9 mouse cellular contexts compared by ENCODE assay signal in genomic region chr2:32495185-32495726, GRCm38 (mm10). TPM values are rescaled to one million over a fixed set of nuclear protein-coding genes. Genes with fewer than 3 reads are reported as not detected.
DNase-seq lines count a peak whose midpoint lies in the region; ATAC-seq and TF ChIP-seq lines count a peak whose summit lies in the region.
"Had no signal": no experiment of that assay in that cellular context is flagged by ENCODE, and none has a peak within 500 bp of the region (broad histone marks: within the 10 kb centered on the region; RNA-seq: fewer than 3 reads in every experiment).

No protein-coding gene starts in this region.

- H3K36me3 ChIP-seq in hindbrain, embryonic 10.5 days, result no peaks in the 10 kb centered on the region
- no peaks in the 10 kb centered on the region for H3K36me3 ChIP-seq in hindbrain, embryonic 16.5 days (ENCODE audit: control insufficient read depth, insufficient read depth, low read length)
- no peaks in the 10 kb centered on the region for H3K36me3 ChIP-seq in thymus, adult 2 months (ENCODE audit: control insufficient read depth, insufficient read depth, low read length)
- H3K36me3 ChIP-seq in midbrain, embryonic 11.5 days (ENCODE audit: control insufficient read depth, insufficient read depth, low read length), result no peaks in the 10 kb centered on the region
- H3K36me3 ChIP-seq: hindbrain, embryonic 15.5 days had no signal

- H3K27ac ChIP-seq in hindbrain, embryonic 10.5 days, result peak overlapping the region; percentile 40; the same call in 1 of the 2 replicates
- no peak overlapping the region for H3K27ac ChIP-seq in hindbrain, embryonic 16.5 days (ENCODE audit: low read depth, low read length)
- H3K27ac ChIP-seq in thymus, adult 2 months (ENCODE audit: control insufficient read depth, insufficient read depth, low read length), result peak overlapping the region; percentile 97
- no peak overlapping the region for H3K27ac ChIP-seq in midbrain, embryonic 11.5 days (ENCODE audit: low read depth, low read length)
- H3K27ac ChIP-seq: hindbrain, embryonic 15.5 days had no signal

- peaks cover 10% of the 10 kb centered on the region for H3K4me1 ChIP-seq in hindbrain, embryonic 10.5 days (replicated peaks)
- no peaks in the 10 kb centered on the region for H3K4me1 ChIP-seq in hindbrain, embryonic 16.5 days (ENCODE audit: control insufficient read depth, insufficient read depth, low read depth, low read length)
- H3K4me1 ChIP-seq in lung, adult 2 months (ENCODE audit: control insufficient read depth, insufficient read depth, low read length), result peaks cover 11% of the 10 kb centered on the region
- peaks cover 57% of the 10 kb centered on the region for H3K4me1 ChIP-seq in thymus, adult 2 months (replicated peaks; ENCODE audit: control insufficient read depth, insufficient read depth, low read length)
- no peaks in the 10 kb centered on the region for H3K4me1 ChIP-seq in midbrain, embryonic 11.5 days (ENCODE audit: control insufficient read depth, insufficient read depth, low read length)
- H3K4me1 ChIP-seq: hindbrain, embryonic 15.5 days had no signal

- no peak overlapping the region for H3K4me3 ChIP-seq in hindbrain, embryonic 10.5 days
- no peak overlapping the region for H3K4me3 ChIP-seq in hindbrain, embryonic 16.5 days (ENCODE audit: low read length)
- peak overlapping the region; percentile 1 for H3K4me3 ChIP-seq in lung, adult 2 months (replicated peaks; ENCODE audit: extremely low read depth, low read depth, low read length)
- peak overlapping the region; percentile 21 for H3K4me3 ChIP-seq in thymus, adult 2 months (ENCODE audit: control insufficient read depth, insufficient read depth, low read length)
- no peak overlapping the region for H3K4me3 ChIP-seq in midbrain, embryonic 11.5 days (ENCODE audit: low read depth, low read length)
- H3K4me3 ChIP-seq: hindbrain, embryonic 15.5 days had no signal

- peaks cover 5% of the 10 kb centered on the region for H3K9me3 ChIP-seq in hindbrain, embryonic 10.5 days
- peaks cover 4% of the 10 kb centered on the region; the same call in 1 of the 2 replicates for H3K9me3 ChIP-seq in hindbrain, embryonic 16.5 days (ENCODE audit: control insufficient read depth, low read length)
- peaks cover 5% of the 10 kb centered on the region; the same call in 1 of the 2 replicates for H3K9me3 ChIP-seq in midbrain, embryonic 11.5 days (ENCODE audit: control insufficient read depth, low read length)
- H3K9me3 ChIP-seq: hindbrain, embryonic 15.5 days had no signal

- no peak for DNase-seq in hindbrain, embryonic 10.5 days (ENCODE audit: low spot score)
- DNase-seq in lung, adult 2 months, result no peak
- DNase-seq in thymus, adult 2 months, result peak; percentile 91
- no peak for DNase-seq in midbrain, embryonic 11.5 days (ENCODE audit: low spot score, missing footprints)
- DNase-seq in right cerebral cortex, postnatal 36 days (ENCODE audit: low spot score in 2 of 2), result no peak
- no peak for DNase-seq in layer of hippocampus, adult 8-10 months (ENCODE audit: low spot score in 2 of 2)

- no peak for TF ChIP-seq POLR2A in lung, adult 2 months (IDR thresholded peaks at IDR 0.05; ENCODE audit: borderline replicate concordance, extremely low read depth, low read depth, low read length)
- TF ChIP-seq POLR2A in thymus, adult 2 months (IDR thresholded peaks at IDR 0.05; ENCODE audit: control insufficient read depth, extremely low read depth, insufficient read depth, low read length, poor library complexity), result peak; percentile 62; the same call in 1 of the 2 replicates

- H3K9ac ChIP-seq in hindbrain, embryonic 16.5 days (ENCODE audit: low read depth, low read length), result no peak overlapping the region
- H3K9ac ChIP-seq in midbrain, embryonic 11.5 days (ENCODE audit: low read length), result no peak overlapping the region
- H3K9ac ChIP-seq: hindbrain, embryonic 15.5 days had no signal

- WGBS in hindbrain, embryonic 10.5 days, result 81% methylated on average over 20 of the region's 20 CpGs
- 81% methylated on average over 20 of the region's 20 CpGs for WGBS in hindbrain, embryonic 16.5 days
- WGBS in lung, adult 2 months, result 43% methylated on average over 20 of the region's 20 CpGs
- WGBS in thymus, adult 2 months, result 3% methylated on average over 20 of the region's 20 CpGs
- 86% methylated on average over 20 of the region's 20 CpGs for WGBS in midbrain, embryonic 11.5 days

- no peaks in the 10 kb centered on the region for H3K27me3 ChIP-seq in hindbrain, embryonic 10.5 days (ENCODE audit: insufficient read depth, poor library complexity, severe bottlenecking)
- H3K27me3 ChIP-seq in hindbrain, embryonic 16.5 days (replicated peaks; ENCODE audit: control insufficient read depth, insufficient read depth, low read length), result no peaks in the 10 kb centered on the region
- H3K27me3 ChIP-seq in thymus, adult 2 months (ENCODE audit: control insufficient read depth, insufficient read depth, low read length), result no peaks in the 10 kb centered on the region
- H3K27me3 ChIP-seq in midbrain, embryonic 11.5 days (ENCODE audit: control insufficient read depth, insufficient read depth, low read length), result no peaks in the 10 kb centered on the region
- H3K27me3 ChIP-seq: hindbrain, embryonic 15.5 days had no signal

- H3K4me2 ChIP-seq in hindbrain, embryonic 16.5 days (ENCODE audit: low read length), result no peak overlapping the region
- no peak overlapping the region for H3K4me2 ChIP-seq in midbrain, embryonic 11.5 days
- H3K4me2 ChIP-seq: hindbrain, embryonic 15.5 days had no signal

- TF ChIP-seq CTCF in lung, adult 2 months (IDR thresholded peaks at IDR 0.05; ENCODE audit: insufficient read depth, low read length), result no peak
- TF ChIP-seq CTCF in thymus, adult 2 months (IDR thresholded peaks at IDR 0.05; ENCODE audit: borderline replicate concordance, control insufficient read depth, extremely low read depth, insufficient read depth, low read length, poor library complexity), result peak; percentile 57; the same call in 1 of the 2 replicates

- ATAC-seq in hindbrain, embryonic 16.5 days, result no peak
- ATAC-seq in hematopoietic stem cell, adult 5-6 weeks (replicated peaks in 1 of 2; ENCODE audit: insufficient read depth in 1 of 2, low FRiP score in 2 of 2, low TSS enrichment in 1 of 2, low read depth in 1 of 2, poor library complexity in 2 of 2, severe bottlenecking in 2 of 2), result peak; percentile 87 to 92
- no peak for ATAC-seq in midbrain, embryonic 11.5 days (ENCODE audit: low FRiP score)

RNA-seq across cellular contexts. Expression of gene Fam102a, which starts 39.9 kb away (rescaled TPM):
- polyA plus RNA-seq in hindbrain, embryonic 10.5 days (2016; fragmentation: Nextera tagmentation; extraction: Ambion mirVana), result 10.9 and 11.0 TPM in 2 replicates
- polyA plus RNA-seq in hindbrain, embryonic 16.5 days (2015; fragmentation: Nextera tagmentation; extraction: Ambion mirVana), result 7.3 and 7.9 TPM in 2 replicates
- 10.0 and 11.6 TPM in 2 replicates for total RNA-seq in hematopoietic stem cell, adult 5-6 weeks (2017)
- polyA plus RNA-seq in lung, adult 2 months (2012; rRNA removed), result 23.7 and 24.0 TPM in 2 replicates
- polyA plus RNA-seq in thymus, adult 2 months (2012; rRNA removed), result 57.4 and 66.7 TPM in 2 replicates
- polyA plus RNA-seq in midbrain, embryonic 11.5 days (2014; fragmentation: Nextera tagmentation; extraction: Ambion mirVana), result 6.3 and 6.8 TPM in 2 replicates
- total RNA-seq in layer of hippocampus, adult 8-10 months (2022), result 10 to 100 TPM; 69.9 to 81.1 (median 75.7) TPM

RNA-seq across cellular contexts. Expression of gene Slc25a25, which starts 44.0 kb away (rescaled TPM):
- 28.8 and 34.4 TPM in 2 replicates for polyA plus RNA-seq in hindbrain, embryonic 10.5 days (2016; fragmentation: Nextera tagmentation; extraction: Ambion mirVana)
- 55.0 and 60.6 TPM in 2 replicates for polyA plus RNA-seq in hindbrain, embryonic 16.5 days (2015; fragmentation: Nextera tagmentation; extraction: Ambion mirVana)
- 10.8 and 22.3 TPM in 2 replicates for total RNA-seq in hematopoietic stem cell, adult 5-6 weeks (2017)
- polyA plus RNA-seq in lung, adult 2 months (2012; rRNA removed), result 19.9 and 21.9 TPM in 2 replicates
- 25.3 and 29.3 TPM in 2 replicates for polyA plus RNA-seq in thymus, adult 2 months (2012; rRNA removed)
- polyA plus RNA-seq in midbrain, embryonic 11.5 days (2014; fragmentation: Nextera tagmentation; extraction: Ambion mirVana), result 20.0 and 20.4 TPM in 2 replicates
- 10 to 100 TPM; 55.0 to 60.7 (median 55.9) TPM for total RNA-seq in layer of hippocampus, adult 8-10 months (2022)

RNA-seq across cellular contexts. Expression of gene Naif1, which starts 45.0 kb away (rescaled TPM):
- 6.0 and 6.4 TPM in 2 replicates for polyA plus RNA-seq in hindbrain, embryonic 10.5 days (2016; fragmentation: Nextera tagmentation; extraction: Ambion mirVana)
- polyA plus RNA-seq in hindbrain, embryonic 16.5 days (2015; fragmentation: Nextera tagmentation; extraction: Ambion mirVana), result 5.1 and 5.2 TPM in 2 replicates
- 2.4 and 3.8 TPM in 2 replicates for total RNA-seq in hematopoietic stem cell, adult 5-6 weeks (2017)
- polyA plus RNA-seq in lung, adult 2 months (2012; rRNA removed), result 5.1 and 5.5 TPM in 2 replicates
- 8.8 and 9.2 TPM in 2 replicates for polyA plus RNA-seq in thymus, adult 2 months (2012; rRNA removed)
- polyA plus RNA-seq in midbrain, embryonic 11.5 days (2014; fragmentation: Nextera tagmentation; extraction: Ambion mirVana), result 6.3 and 6.4 TPM in 2 replicates
- 1 to 10 TPM; 3.2 to 4.7 (median 4.2) TPM for total RNA-seq in layer of hippocampus, adult 8-10 months (2022)

Comparison
In these comparisons a context has a peak if more than half of its experiments do, and no peak if none do; other contexts are left out.
1. H3K27ac ChIP-seq: peak in hindbrain, embryonic 10.5 days (single experiment) and thymus, adult 2 months (single experiment); none in hindbrain, embryonic 16.5 days (single experiment) and midbrain, embryonic 11.5 days (single experiment).
2. H3K4me3 ChIP-seq: peak in lung, adult 2 months (single experiment) and thymus, adult 2 months (single experiment); none in hindbrain, embryonic 10.5 days (single experiment), hindbrain, embryonic 16.5 days (single experiment) and midbrain, embryonic 11.5 days (single experiment).
3. ATAC-seq: peak in hematopoietic stem cell, adult 5-6 weeks (2 of 2); none in hindbrain, embryonic 16.5 days (single experiment) and midbrain, embryonic 11.5 days (single experiment).